Mouse (Mus musculus) cerebral cortex, adult 2 months (tissue): ENCODE results near the gene Rpl36al.

ENCODE experiments used
- WGBS: fragments of 180-500 bp; shearing (Covaris S2); methylation state at CpG from one replicate; pipeline ENCODE4 v1.1.7; 2018; 5-methylcytosine and 5-hydroxymethylcytosine counted together

The Rpl36al gene

DNA sequence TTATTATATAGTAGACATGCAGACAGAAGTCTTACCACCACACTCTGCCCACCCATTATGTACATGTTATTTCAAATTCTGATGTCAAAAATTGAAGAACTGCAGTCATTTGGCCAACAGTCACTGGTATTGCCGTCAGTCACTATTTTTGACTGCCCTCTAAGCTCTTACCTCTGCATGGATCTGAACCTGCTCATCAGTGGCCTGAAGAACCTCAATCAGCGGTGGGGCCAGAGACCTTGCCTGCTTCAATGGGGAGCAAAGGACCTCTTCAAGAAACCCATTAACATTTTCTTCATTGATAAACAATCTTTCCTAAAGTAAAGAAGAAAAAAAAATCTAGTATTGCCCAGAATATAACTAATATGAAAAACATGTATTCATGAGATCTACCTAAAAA, 8.8 kb upstream of the Rpl36al start:
- WGBS = 90% methylated on average over 2 of the region's 2 CpGs

DNA sequence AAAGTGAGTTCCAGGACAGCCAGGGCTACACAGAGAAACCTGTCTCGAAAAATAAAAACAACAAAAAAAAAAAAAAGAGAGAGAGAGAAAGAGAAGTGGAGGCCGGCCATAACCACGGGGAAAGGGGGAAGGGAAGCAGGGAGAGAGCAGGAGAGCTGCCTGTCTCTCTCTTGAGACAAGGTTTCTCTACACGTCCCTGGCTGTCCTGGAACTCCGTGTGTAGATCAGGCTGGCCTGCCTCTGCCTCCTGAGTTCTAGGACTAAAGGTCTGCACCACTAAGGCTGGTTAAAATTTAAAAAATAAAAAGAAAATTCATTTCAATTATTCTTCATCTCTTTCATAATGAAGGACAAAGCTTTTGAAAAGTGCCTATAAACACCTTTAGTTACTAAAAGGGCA, 7.5 kb upstream of the Rpl36al start:
- WGBS = 91% methylated on average over 5 of the region's 5 CpGs

DNA sequence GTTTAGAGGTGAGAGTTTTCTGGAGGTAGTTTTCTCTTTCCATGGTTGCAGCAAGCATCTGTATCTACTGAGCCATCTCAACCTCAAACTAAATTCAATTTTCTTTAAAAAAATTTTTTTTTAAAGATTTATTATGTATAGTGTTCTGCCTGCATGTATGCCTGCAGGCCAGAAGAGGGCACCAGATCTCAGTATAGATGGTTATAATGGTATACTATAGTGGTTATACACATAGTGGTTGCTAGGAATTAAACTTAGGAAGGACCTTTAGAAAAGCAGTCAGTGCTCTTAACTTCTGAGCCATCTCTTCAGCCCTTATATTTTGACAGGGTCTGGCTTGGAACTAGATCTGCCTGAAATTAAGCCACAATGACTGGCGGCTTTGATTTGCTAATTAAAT, 6.6 kb upstream of the Rpl36al start:
- WGBS = 100% methylated on average over 1 of the region's 1 CpGs

DNA sequence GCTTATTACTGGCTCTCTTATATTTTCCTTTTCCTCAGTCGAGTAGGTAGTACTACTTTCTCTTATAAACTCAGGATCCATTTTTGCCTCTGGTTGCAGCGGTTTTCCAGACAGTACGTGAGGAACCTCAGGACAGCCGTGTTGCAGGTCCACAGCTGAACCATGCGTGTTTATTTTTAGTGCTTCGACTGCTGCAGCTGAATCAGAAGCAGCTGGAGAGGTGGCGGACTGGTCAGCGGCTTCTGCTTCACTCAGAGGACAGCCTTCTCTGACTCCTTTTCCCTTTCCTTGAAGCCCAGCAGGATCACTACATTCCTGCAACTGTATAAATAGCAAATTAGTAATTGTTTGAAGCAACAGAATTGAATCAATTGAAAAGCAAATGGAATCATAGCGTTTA, 6.2 kb upstream of the Rpl36al start:
- WGBS = 84% methylated on average over 9 of the region's 9 CpGs

DNA sequence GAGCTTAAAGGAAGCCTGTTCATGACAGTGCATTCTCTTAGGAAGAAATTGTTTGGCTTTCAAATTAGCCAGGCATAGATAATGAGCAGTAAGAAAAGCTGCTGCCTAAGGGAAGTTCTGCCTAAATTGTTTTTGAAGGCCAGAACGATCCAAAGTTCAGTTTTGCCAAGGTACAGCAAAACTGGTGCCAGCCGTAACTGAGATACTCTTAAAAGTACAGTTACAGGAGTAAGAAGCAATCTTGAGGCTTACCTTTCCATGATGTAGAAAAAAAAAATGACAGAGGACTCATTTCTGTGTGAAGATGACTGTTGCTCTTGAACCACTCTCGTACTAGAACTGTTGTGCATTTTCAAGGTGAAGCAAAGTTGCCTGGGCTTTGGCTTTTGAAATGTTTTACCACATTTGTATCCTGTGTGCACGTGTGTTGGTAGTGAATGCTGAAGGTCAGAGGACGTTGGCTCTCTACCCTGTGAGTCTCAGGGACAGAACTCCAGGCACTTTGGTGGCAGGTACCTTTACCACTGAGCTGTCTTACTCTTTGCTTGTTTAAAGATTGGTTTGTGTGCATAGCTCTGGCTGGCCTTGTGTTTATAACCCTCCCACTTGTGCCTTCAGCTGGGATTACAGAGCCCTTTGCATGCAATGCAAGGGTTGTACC, 3.1 kb upstream of the Rpl36al start:
- WGBS = 59% methylated on average over 5 of the region's 5 CpGs

DNA sequence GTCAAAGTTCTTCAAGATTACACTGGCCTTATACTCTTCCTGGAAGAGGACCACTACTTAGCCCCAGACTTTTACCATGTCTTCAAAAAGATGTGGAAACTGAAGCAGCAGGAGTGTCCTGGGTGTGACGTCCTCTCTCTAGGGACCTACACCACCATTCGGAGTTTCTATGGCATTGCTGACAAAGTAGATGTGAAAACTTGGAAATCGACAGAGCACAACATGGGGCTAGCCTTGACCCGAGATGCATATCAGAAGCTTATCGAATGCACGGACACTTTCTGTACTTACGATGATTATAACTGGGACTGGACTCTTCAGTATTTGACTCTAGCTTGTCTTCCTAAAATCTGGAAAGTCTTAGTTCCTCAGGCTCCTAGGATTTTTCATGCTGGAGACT, 1.5 kb upstream of the Rpl36al start:
- 65% methylated on average over 7 of the region's 7 CpGs for WGBS

DNA sequence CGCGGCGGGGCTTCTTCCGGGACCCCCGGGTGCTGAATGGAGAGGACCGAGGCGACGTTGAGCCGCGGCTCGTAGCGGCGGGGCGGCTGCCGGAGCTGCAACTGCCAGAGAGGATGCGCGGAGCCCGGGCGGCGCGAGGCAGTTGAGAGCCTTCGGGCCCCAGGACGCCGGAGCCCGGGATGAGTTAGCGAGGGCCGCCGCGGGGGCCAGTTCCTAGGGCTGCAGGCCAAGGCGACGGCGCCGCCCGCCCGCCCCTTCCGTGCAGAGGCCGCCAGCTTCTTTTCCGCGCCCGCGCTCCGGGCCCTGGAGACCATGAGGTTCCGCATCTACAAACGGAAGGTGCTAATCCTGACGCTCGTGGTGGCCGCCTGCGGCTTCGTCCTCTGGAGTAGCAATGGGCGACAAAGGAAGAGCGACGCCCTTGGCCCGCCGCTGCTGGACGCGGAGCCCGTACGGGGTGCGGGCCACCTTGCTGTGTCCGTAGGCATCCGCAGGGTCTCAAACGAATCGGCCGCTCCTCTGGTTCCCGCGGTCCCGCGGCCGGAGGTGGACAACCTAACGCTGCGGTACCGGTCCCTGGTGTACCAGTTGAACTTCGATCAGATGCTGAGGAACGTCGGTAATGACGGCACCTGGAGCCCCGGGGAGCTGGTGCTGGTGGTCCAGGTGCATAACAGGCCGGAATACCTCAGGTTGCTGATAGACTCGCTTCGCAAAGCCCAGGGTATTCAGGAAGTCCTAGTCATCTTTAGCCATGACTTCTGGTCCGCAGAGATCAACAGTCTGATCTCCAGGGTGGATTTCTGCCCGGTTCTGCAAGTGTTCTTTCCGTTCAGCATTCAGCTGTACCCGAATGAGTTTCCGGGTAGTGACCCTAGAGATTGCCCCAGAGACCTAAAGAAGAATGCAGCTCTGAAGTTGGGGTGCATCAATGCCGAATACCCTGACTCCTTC, 736 bp upstream of the Rpl36al start:
- WGBS = under 1% methylated on average over 86 of the region's 86 CpGs

DNA sequence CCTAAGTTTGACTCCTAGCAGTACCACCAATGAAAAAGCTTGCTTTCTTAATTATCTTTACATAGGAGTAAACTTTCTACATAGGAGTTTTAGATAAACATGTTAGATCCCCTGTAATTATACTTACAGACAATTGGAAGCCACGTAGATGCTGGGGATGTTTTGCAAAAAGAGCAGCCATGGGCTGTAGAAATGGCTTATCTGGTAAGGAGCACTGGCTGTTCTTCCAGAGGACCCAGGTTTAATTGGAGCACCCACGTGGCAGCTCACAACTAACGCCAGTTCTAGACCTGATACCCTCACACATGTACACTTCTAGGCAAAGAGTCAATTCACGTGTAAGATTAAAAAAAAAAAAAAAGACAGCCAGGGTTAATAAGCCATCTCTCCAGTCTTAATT, 2.1 kb downstream of the Rpl36al start:
- 87% methylated on average over 4 of the region's 4 CpGs for WGBS

DNA sequence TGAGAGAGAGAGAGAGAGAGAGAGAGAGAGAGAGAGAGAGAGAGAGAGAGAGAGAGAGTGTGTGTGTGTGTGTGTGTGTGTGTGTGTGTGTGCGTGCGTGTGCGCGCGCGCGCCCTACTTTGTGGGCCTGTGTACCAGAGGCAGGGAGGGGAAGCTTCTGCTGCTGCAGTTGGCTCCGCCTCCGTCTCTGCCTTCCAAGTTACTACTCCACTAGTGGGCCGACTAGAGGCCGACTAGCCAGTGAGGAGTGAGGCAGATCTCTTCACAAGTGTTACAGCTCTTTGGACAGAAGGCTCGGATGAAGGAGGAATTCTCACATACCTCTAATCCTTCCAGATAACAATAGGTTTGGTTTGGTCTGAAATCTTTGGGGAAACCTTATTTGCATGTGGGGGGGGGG, 4.5 kb downstream of the Rpl36al start:
- 78% methylated on average over 12 of the region's 12 CpGs for WGBS

DNA sequence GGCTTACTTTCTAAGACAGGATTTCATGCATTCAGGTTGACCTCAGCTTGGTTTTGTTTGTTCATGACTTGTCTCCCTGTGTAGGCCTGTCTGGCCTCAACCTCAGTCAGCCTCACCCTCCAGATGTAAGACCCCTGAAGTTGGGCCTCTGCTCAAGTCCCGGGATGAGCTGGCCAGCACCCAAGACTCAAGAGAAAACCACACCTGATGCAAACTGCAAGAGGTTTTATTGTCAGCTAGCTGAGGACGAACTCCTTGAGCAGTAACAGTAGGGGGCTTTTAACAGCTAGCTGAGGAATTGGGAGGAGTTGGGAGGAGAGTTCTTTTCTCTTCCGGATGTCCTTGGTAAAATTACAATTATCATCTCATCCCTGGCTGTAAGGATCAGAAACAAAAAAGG, 6.4 kb downstream of the Rpl36al start:
- 67% methylated on average over 3 of the region's 3 CpGs for WGBS

DNA sequence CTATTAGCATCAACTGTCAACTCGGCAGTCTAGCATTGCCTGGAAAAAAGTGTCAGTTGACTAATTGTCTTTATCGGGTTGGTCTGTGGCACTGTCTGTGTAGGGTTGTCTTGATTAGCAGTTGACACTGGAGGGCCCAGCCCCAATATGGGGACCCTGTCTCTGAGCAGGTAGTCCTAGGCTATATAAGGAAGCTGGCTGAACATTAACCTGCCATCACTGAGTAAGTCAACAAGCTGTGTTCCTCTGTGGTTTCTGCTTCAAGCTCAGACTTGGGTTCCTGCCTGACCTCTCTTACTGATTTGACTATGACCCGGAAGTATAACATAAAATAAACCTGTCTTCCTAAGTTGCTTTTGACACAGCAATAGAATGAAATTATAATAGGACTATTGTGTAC, 7.9 kb downstream of the Rpl36al start:
- 98% methylated on average over 3 of the region's 3 CpGs for WGBS

DNA sequence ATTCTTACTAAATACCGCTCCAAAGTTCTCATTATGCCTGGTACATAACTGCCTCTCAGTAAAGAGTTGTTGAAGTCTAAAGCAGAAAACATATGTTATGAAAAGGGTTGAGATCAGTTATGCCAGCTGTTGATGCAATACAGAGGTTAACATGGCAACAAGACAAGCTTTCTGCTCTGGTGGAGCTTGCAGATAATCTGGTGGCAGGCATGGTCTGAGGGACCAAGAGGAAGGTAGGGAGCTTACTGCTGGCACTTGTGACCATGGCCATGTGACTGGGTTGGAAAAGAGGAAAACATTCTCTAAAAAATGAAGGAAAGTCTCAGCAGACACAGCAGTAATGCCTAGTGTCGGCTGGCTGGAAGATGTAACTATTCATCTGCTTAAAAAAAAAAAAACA, 12.6 kb downstream of the Rpl36al start:
- 94% methylated on average over 2 of the region's 2 CpGs for WGBS

DNA sequence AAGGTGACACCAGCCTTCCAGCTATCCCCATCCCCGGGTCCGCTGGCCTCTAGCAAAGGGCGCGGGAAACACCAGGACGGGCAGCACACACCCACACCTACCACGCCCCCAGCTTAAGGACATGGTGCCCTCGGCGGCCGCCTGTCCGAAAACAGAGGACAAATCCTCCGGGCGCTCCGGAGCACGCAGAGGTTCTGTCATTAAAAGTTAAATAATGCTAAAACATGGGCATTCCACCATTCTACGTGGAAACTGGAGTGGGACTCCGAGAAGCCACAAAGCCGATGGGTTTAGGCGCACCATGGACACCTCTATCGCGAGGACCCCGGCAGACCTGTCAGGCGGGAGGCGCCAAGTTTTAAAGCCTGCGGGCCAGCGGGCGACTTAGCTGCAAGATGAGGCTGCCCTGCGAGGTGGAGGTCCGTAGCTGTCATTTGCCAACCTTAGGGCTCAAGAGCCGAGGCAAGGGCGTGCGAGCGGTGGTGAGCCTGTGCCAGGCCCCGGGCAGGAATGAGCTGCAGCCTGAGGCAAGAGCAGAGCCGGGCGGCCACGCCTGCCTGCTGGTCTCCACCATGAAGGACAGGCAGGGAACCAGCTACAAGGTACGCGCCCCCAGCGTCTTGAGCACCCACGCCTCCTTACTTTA, 15.3 kb downstream of the Rpl36al start, which contains the start of gene Lrr1:
Gene Lrr1 (plus strand): TSS at position 354 of the 646 bp plus-strand sequence.
- under 1% methylated on average over 40 of the region's 40 CpGs for WGBS

DNA sequence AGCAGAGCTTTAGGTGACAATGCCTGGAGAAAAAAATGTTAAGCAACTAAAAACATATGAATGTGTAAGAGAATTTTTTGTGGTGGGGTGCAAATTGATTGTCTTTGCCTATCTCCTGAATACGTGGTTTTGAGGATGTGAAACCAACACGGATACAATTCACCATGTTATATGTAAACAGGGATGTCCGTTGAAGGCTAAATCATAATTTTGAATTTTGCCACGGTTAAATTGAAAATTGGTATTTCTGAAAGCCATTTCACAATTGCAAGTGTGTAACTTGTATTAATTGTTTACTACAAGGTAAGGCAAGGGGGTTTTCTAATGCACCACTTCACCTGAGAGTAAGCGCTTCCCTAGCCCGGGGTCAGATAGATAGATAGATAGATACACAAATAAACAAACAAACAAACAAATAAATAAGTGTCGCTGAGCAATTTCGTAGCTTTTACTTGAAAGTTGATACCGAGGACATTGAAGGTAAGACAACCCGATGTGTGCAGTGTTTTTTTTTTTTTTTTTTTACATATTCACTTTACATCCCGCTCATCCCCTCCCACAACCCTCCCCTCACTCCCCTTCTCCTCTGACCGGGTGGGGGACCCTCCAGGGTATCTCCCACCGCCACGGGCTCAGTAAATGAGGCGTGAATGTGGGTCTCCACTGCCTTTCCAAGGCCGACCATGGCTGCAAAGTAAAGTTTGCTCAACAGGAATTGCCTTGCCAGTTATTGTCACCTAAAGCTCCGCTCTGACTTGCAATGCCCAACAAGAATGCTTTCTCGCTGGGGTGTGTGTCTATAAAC, 16.0 kb downstream of the Rpl36al start:
- 7% methylated on average over 18 of the region's 18 CpGs for WGBS

DNA sequence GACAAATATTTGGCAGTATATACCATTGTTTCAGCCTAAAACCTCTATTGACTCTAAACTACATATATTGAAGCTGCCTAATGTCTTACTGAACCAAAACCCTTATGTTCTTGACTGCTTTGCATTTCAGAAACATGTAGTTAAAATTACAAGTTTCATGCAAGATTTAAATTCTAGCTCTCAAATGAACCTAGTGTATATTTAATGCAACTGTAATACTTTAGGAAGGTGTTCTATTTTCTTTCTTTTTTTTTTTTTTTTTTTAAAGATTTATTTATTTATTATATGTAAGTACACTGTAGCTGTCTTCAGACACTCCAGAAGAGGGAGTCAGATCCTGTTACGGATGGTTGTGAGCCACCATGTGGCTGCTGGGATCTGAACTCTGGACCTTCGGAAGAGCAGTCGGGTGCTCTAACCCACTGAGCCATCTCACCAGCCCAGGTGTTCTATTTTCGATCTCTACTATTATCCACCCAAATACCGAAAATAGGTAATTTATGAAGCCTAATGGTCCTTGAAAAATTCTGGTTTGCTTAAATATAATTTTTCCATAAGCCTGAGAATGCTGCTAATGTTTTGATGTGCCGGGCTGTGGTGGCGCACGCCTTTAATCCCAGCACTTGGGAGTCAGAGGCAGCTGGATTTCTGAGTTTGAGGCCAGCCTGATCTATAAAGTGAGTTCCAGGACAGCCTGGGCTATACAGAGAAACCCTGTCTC, 16.9 kb downstream of the Rpl36al start:
- 73% methylated on average over 8 of the region's 8 CpGs for WGBS

DNA sequence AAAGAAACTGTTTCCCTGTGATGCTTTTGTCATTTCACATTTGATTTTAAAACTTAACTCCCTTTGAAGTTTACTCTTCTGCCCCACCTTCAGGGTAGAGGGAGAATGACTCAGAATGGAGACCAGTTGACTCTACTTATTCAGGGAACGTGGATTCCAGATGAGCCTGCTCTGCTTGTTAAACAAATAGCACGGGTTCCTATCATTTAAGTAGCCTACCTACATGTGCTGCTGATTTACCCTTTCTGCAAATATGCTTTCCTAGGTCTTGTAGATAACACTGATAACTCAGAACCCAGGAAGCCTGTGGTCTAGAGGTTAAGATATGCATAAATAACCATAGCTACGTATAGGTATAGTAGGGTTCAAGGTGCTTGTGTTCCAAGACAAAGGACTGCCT, 19.0 kb downstream of the Rpl36al start:
- WGBS = 61% methylated on average over 3 of the region's 3 CpGs

DNA sequence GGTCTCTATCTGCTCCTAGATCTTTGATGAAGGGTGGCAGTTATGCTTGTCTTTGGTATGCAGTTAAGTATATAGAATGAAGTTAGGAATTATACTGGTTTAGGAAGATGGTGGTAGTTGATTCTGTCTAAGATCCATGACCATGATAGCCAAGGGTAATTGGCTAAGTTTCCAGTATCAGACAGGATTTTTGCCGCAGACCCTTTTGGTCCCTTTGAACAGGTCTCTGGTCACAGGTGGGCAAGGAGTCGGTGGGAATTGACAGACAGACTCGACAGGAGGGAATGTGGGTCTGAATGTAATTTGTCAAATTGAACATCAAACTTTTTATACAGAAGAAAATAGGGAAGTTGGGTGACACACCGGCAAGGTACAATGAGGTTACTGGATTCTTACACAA, 20.3 kb downstream of the Rpl36al start:
- WGBS = 89% methylated on average over 4 of the region's 4 CpGs

DNA sequence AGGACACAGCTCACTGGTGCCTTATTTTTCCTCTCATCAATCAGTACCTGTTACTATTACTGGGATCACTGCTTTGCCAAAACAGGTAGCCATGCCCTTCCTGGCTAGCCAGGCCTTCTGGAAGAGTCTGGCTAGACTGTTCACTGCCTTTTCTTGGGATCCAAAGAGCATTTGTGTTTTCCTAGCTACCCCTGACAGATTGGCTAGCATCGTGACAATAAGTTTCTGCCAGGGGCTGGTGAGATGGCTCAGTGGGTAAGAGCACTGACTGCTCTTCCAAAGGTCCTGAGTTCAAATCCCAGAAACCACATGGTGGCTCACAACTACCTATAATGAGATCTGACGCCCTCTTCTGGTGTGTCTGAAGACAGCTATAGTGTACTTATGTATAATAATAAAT, 23.2 kb downstream of the Rpl36al start:
- 72% methylated on average over 2 of the region's 2 CpGs for WGBS

DNA sequence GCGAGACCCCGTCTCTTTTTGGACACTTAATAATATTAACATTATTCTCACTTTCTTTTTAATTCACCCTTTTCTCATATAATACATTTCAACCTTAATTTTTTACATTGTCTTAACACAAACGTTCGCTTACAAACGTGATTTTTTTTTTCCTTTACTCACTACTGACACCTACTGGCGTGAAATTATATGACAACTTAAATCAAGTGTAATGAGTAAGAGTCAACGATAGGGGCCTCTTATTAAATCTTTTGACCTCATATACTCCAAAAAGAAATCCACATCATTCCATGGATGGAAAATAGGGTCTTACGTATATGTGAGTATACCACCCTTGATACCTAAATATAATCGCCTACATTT, 24.3 kb downstream of the Rpl36al start:
- WGBS = 3% methylated on average over 9 of the region's 9 CpGs

DNA sequence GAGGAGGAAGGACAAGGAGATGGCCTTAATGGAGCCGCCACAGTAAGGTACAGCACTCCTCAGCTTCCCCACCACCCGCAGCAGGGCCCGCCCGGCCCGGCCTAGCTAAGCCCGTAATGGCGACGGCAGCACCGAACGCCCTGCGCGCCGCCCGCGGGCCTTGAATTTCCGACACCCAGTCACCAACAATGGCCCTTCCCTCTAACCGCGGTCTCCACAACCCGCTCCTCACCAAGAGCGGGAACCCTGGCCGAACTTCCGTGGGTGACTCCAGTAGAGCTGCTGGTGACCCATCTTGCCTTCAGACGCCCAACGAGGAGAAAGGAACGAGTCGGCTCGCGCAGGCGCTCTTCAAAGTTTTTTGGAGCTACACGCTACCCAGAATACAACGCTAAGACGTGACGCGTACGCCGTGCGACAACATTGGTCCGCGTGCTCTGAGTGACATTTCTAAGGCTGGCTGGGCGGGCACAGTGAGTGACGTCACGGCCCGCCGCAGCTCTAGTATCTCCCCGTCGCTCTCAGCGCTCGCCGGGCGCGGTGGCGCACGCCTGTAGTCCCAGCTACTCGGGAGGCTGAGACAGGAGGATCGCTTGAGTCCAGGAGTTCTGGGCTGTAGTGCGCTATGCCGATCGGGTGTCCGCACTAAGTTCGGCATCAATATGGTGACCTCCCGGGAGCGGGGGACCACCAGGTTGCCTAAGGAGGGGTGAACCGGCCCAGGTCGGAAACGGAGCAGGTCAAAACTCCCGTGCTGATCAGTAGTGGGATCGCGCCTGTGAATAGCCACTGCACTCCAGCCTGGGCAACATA, 24.9 kb downstream of the Rpl36al start, which contains the start of gene Rps29:
Gene Rps29 (minus strand): TSS at position 422 of the 813 bp plus-strand sequence.
- WGBS = under 1% methylated on average over 61 of the region's 68 CpGs
